Mouse (Mus musculus) MEL (cell line): ENCODE measurements around the gene Lrrc20. TPM values are rescaled to one million over a fixed set of nuclear protein-coding genes. Genes with fewer than 3 reads are reported as not detected.

Source experiments
- DNase-seq: peaks from one replicate; pipeline ENCODE4 v3.0.0; 2011; ENCODE audit warnings: low read depth, low spot score
- H3K27ac ChIP-seq: 2 replicates; pipeline ENCODE4 v1.5.1; 2012; ENCODE audit warnings: low read depth, mild to moderate bottlenecking, control low read depth, low read length, moderate library complexity; ENCODE audit not compliant: control insufficient read depth
- H3K27me3 ChIP-seq, 2 experiments: fragments of 150-350 bp in 1 of 2; sonication (generic) in 1 of 2; 2 replicates each; pipeline ENCODE4 v1.6.1; 2012; ENCODE audit warnings: low read length in 2 of 2, mild to moderate bottlenecking in 2 of 2, improper control_type of control experiment in 1 of 2, moderate library complexity in 1 of 2; ENCODE audit not compliant: insufficient read depth in 2 of 2, control insufficient read depth in 1 of 2
- H3K36me3 ChIP-seq, 2 experiments: 2 replicates each; pipeline ENCODE4 v1.6.1; 2012 to 2014; ENCODE audit warnings: low read length in 2 of 2, improper control_type of control experiment in 1 of 2, inconsistent platforms in 1 of 2, mild to moderate bottlenecking in 1 of 2; ENCODE audit not compliant: insufficient read depth in 2 of 2, control insufficient read depth in 1 of 2
- H3K4me1 ChIP-seq, 2 experiments: fragments of 150-350 bp in 1 of 2; sonication (generic) in 1 of 2; 2 replicates each; pipeline ENCODE4 v1.6.1; 2012; ENCODE audit warnings: low read length in 2 of 2, improper control_type of control experiment in 1 of 2, mild to moderate bottlenecking in 1 of 2; ENCODE audit not compliant: insufficient read depth in 2 of 2, control insufficient read depth in 1 of 2
- H3K4me3 ChIP-seq, 2 experiments: fragments of 150-350 bp in 1 of 2; sonication (generic) in 1 of 2; 2 replicates each; pipeline ENCODE4 v1.5.1; 2012; ENCODE audit warnings: low read depth in 2 of 2, low read length in 2 of 2, mild to moderate bottlenecking in 2 of 2, moderate library complexity in 2 of 2, control low read depth in 1 of 2, improper control_type of control experiment in 1 of 2; ENCODE audit not compliant: control insufficient read depth in 1 of 2, insufficient read depth in 1 of 2
- H3K79me2 ChIP-seq: 2 replicates; pipeline ENCODE4 v1.6.1; 2012; ENCODE audit warnings: mild to moderate bottlenecking, low read length, moderate library complexity; ENCODE audit not compliant: control insufficient read depth, poor library complexity, insufficient read depth
- H3K9ac ChIP-seq: 2 replicates; pipeline ENCODE4 v1.6.1; 2012; ENCODE audit warnings: low read depth, mild to moderate bottlenecking, control low read depth, low read length, moderate library complexity; ENCODE audit not compliant: control insufficient read depth, poor library complexity, severe bottlenecking
- H3K9me3 ChIP-seq: fragments of 150-350 bp; sonication (generic); replicated peaks from 2 replicates; pipeline ENCODE4 v1.6.1; 2012; ENCODE audit warnings: mild to moderate bottlenecking, low read length, improper control_type of control experiment, moderate library complexity; ENCODE audit not compliant: insufficient read depth
- BHLHE40 ChIP-seq: IDR thresholded peaks from 2 replicates; pipeline ENCODE4 v1.6.1; 2012; ENCODE audit warnings: low read depth, mild to moderate bottlenecking, inconsistent platforms, low read length, improper control_type of control experiment, borderline replicate concordance
- CHD2 ChIP-seq: IDR thresholded peaks from 2 replicates; pipeline ENCODE4 v1.6.1; 2011; ENCODE audit warnings: low read length, improper control_type of control experiment
- E2F4 ChIP-seq: IDR thresholded peaks from 2 replicates; pipeline ENCODE4 v1.6.1; 2011; ENCODE audit warnings: low read depth, low read length, improper control_type of control experiment, borderline replicate concordance
- ELF1 ChIP-seq: IDR thresholded peaks from 2 replicates; pipeline ENCODE4 v1.6.1; 2014; ENCODE audit warnings: low read depth, mild to moderate bottlenecking, inconsistent platforms, low read length, improper control_type of control experiment, moderate library complexity
- EP300 ChIP-seq, 2 experiments: IDR thresholded peaks; 2 replicates each; pipeline ENCODE4 v1.6.1; 2011; ENCODE audit warnings: improper control_type of control experiment in 2 of 2, low read length in 2 of 2, low read depth in 1 of 2, mild to moderate bottlenecking in 1 of 2
- ETS1 ChIP-seq: IDR thresholded peaks from 2 replicates; pipeline ENCODE4 v1.6.1; 2012; ENCODE audit warnings: low read depth, mild to moderate bottlenecking, inconsistent platforms, low read length, improper control_type of control experiment, moderate library complexity
- GABPA ChIP-seq: IDR thresholded peaks from 2 replicates; pipeline ENCODE4 v1.6.1; 2012; ENCODE audit warnings: low read depth, mild to moderate bottlenecking, inconsistent platforms, low read length, improper control_type of control experiment, moderate library complexity
- KAT2A ChIP-seq: conservative IDR thresholded peaks from 2 replicates; pipeline ENCODE4 v1.6.1; 2012; ENCODE audit warnings: low read depth, low read length, improper control_type of control experiment, inconsistent platforms
- MAFK ChIP-seq: IDR thresholded peaks from 2 replicates; pipeline ENCODE4 v1.6.1; 2011; ENCODE audit warnings: low read depth, mild to moderate bottlenecking, low read length, improper control_type of control experiment, borderline replicate concordance
- MAZ ChIP-seq: IDR thresholded peaks from 2 replicates; pipeline ENCODE4 v1.6.1; 2012; ENCODE audit warnings: low read depth, mild to moderate bottlenecking, inconsistent platforms, low read length, improper control_type of control experiment
- MEF2A ChIP-seq: IDR thresholded peaks from 2 replicates; pipeline ENCODE4 v1.6.1; 2014; ENCODE audit warnings: low read depth, mild to moderate bottlenecking, inconsistent platforms, low read length, improper control_type of control experiment; ENCODE audit not compliant: poor library complexity, insufficient replicate concordance, severe bottlenecking; ENCODE audit errors: extremely low read depth
- POLR2AphosphoS2 ChIP-seq: IDR thresholded peaks from 2 replicates; pipeline ENCODE4 v1.6.1; 2011; ENCODE audit warnings: low read length, improper control_type of control experiment
- POLR2AphosphoS5 ChIP-seq: IDR thresholded peaks from 2 replicates; pipeline ENCODE4 v1.6.1; 2012; ENCODE audit warnings: low read depth, borderline replicate concordance, mild to moderate bottlenecking, inconsistent platforms, low read length, moderate library complexity, mixed read lengths
- SIN3A ChIP-seq: IDR thresholded peaks from 2 replicates; pipeline ENCODE4 v1.6.1; 2012; ENCODE audit warnings: low read length, improper control_type of control experiment, inconsistent platforms
- TAL1 ChIP-seq: IDR thresholded peaks from 2 replicates; pipeline ENCODE4 v1.6.1; 2012; ENCODE audit warnings: mild to moderate bottlenecking, inconsistent platforms, low read length, moderate library complexity, mixed read lengths
- UBTF ChIP-seq: IDR thresholded peaks from 2 replicates; pipeline ENCODE4 v1.6.1; 2012; ENCODE audit warnings: low read depth, mild to moderate bottlenecking, inconsistent platforms, low read length, improper control_type of control experiment, moderate library complexity, borderline replicate concordance; ENCODE audit not compliant: insufficient read depth
- USF2 ChIP-seq, 2 experiments: IDR thresholded peaks; 2 replicates each; pipeline ENCODE4 v1.6.1; 2011 to 2012; ENCODE audit warnings: improper control_type of control experiment in 2 of 2, low read length in 2 of 2, borderline replicate concordance in 1 of 2, inconsistent platforms in 1 of 2, low read depth in 1 of 2, mild to moderate bottlenecking in 1 of 2; ENCODE audit not compliant: insufficient read depth in 1 of 2
- ZC3H11A ChIP-seq: IDR thresholded peaks from 2 replicates; pipeline ENCODE4 v1.6.1; 2012; ENCODE audit warnings: low read depth, mild to moderate bottlenecking, inconsistent platforms, low read length, improper control_type of control experiment
- ZMIZ1 ChIP-seq: IDR thresholded peaks from 2 replicates; pipeline ENCODE4 v1.6.1; 2012; ENCODE audit warnings: low read depth, mild to moderate bottlenecking, inconsistent platforms, low read length, improper control_type of control experiment, moderate library complexity
- polyA plus RNA-seq, 2 experiments: library from polyadenylated mRNA; stranded (reverse) in 1 of 2; unstranded in 1 of 2; fragments of >175 nt in 1 of 2; fragments of >200 nt in 1 of 2; gene quantifications; 2 replicates each; pipeline versions ENCODE4 v1.2.1 to v1.2.4; 2012; ENCODE audit warnings: low replicate concordance in 2 of 2, low read depth in 1 of 2; ENCODE audit not compliant: insufficient read length in 2 of 2, insufficient read depth in 1 of 2, missing spikeins in 1 of 2
- total RNA-seq: library from RNA; depleted of rRNA; stranded (reverse); fragments of 300-350 nt; gene quantifications from 2 replicates; pipeline ENCODE4 v1.2.3, GENCODE M21; 2012

Lrrc20 gene
- total and polyA plus RNA-seq, 3 experiments = 7.6 to 14.7 TPM; not detected in 1

DNA sequence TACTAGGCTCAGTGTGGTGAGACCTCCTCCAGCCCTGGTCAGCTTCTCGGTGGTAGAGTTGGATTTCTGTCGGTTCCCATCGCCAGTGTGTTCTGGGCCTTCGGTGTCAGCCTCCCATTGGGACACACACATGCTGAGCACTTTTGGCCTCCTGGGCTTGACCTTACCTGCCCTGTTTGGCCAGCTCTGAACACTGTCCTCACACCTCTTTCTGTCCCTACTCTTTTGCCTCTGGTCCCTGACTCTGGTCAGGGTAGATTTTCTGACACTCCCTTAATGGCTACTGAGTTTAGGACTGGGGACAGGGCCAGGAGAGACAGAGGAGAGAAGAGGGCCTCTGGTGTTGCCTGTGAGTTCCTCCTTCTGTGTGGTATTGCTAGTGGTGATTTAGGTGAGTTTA lies 4.3 kb downstream of the Lrrc20 start:
- H3K36me3 ChIP-seq = peaks cover 0 to 6% of the 10 kb centered on the region in 2 experiments; a peak in 2 of 4 replicates
- H3K79me2 ChIP-seq = peaks cover 7% of the 10 kb centered on the region
- TF ChIP-seq BHLHE40 (no peak), ELF1 (no peak), MEF2A (no peak), CHD2 (no peak), ZC3H11A (no peak), TAL1 (no peak), EP300 (IDR thresholded peaks at IDR 0.05; ENCODE audit: low read depth in 1 of 2, low read length in 2 of 2) (no peak), SIN3A (no peak), ETS1 (no peak), USF2 (IDR thresholded peaks at IDR 0.05; ENCODE audit: borderline replicate concordance in 1 of 2, insufficient read depth in 1 of 2, low read depth in 1 of 2, low read length in 2 of 2) (no peak), GABPA (no peak), E2F4 (no peak), POLR2AphosphoS5 (no peak), POLR2AphosphoS2 (no peak), UBTF (no peak), KAT2A (no peak), MAZ (no peak)
- H3K9ac ChIP-seq = no peak overlapping the region
- no peaks in the 10 kb centered on the region for H3K27me3 ChIP-seq
- H3K4me3 ChIP-seq = no peak overlapping the region
- no peak for DNase-seq
- H3K27ac ChIP-seq = no peak overlapping the region
- H3K4me1 ChIP-seq = peaks cover 0 to 6% of the 10 kb centered on the region in 2 experiments; a peak in 2 of 4 replicates
- H3K9me3 ChIP-seq = no peaks in the 10 kb centered on the region

- peaks cover 0 to 4% of the 10 kb centered on the region in 2 experiments; a peak in 1 of 4 replicates for H3K4me1 ChIP-seq
- H3K27me3 ChIP-seq = no peaks in the 10 kb centered on the region
- no peak overlapping the region for H3K27ac ChIP-seq
- no peak for DNase-seq
- H3K4me3 ChIP-seq = no peak overlapping the region
- peaks cover 7% of the 10 kb centered on the region for H3K79me2 ChIP-seq
- no peaks in the 10 kb centered on the region for H3K9me3 ChIP-seq
- H3K9ac ChIP-seq = no peak overlapping the region
- no peak for TF ChIP-seq MAZ
- 0 out of 2 replicates have a peak, but pooled peaks have one; percentile 42 for TF ChIP-seq MAFK
- TF ChIP-seq EP300 (IDR thresholded peaks at IDR 0.05; ENCODE audit: low read depth in 1 of 2, low read length in 2 of 2) = no peak
- no peak for TF ChIP-seq ZMIZ1
- TF ChIP-seq, all 39 proteins: peak for 1
- peaks cover 0 to 3% of the 10 kb centered on the region in 2 experiments; a peak in 2 of 4 replicates for H3K36me3 ChIP-seq
These were observed 4.9 kb downstream of the Lrrc20 start for GRCm38 (mm10) chr10:61480488-61480887.
